Mouse (Mus musculus): ENCODE measurements around the gene Lcmt1.

Lcmt1 gene

DNA sequence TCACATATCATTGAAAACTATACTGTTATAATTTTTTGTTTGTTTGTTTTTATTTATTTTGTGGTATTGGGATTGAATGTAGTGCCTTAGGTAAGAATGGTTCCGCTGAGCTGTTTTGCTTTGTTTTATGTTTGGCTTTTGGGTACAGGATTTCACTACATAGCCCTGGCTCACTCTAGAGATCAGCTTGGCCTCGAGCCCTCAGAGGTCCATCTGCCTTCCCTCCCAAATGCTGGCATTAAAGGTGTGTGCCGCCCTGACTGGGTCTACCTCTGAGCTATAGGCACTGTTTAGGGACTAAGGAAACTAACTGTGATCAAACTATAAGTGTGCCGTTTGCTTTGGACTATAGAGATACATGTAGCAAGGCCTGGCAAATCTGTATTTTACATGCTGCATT lies 29.7 kb downstream of the Lcmt1 start:
- no peak for DNase-seq (ENCODE audit: low spot score in 2 of 2)

DNA sequence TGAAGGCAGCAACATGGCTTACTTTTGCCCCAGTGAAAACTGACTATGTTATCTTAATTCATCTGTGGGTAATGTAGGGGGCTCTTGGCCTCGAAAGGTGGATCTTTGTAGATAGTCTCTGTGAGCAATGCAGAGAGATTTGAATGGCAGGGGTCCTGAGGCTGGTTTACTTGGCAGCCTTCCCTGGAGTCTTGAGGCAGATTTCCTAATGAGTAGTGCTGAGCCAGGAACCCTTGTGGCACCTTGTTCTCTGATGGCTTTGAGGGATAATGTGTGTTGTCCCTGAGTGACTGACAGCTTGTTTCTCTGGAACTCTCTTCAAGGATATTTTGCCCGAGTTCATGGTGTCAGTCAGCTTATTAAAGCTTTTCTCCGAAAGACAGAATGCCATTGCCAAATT lies 31.5 kb downstream of the Lcmt1 start:
- no peak for DNase-seq (ENCODE audit: low spot score in 2 of 2)

DNA sequence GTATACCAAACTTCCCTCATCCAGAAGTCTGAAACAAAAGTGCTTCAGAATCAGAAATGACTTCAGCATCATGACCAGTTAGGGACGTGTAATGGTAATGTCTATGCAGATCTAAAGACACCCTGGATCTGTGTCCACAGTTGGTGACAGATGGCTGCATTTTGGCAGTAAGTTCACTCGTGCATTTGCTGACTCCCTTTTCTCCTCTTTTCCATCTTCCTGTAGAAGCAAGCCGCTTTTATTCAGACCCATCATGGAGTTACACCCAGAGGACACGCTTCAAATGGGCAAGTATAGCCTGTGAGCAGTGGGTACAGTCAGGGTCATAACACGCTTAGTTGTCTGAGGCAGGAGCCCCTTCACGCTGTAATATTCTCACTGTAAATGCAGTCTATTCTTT lies 34.6 kb downstream of the Lcmt1 start:
- DNase-seq (ENCODE audit: low spot score in 2 of 2): peak in 1 of 2 experiments; percentile 40

DNA sequence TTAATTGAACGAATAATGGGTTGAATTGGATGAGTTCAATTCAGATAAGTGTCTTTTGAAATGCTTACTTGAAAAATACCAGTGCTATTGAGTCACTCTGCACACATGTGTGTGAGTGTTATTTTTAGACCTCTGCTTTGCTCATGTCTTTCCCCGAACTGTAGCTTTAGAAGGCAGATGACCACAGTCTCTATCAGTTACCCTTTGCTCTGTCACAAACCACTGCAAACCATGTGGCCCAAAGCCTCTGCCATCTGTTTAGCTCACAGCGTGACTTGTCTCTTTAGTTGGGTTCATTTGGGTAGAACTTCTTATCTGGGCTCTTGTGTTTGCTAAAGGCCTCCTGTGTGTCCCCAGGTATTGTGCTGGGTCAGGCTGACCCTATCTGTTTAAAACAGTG lies 36.0 kb downstream of the Lcmt1 start:
- no peak for DNase-seq (ENCODE audit: low spot score in 2 of 2)

DNA sequence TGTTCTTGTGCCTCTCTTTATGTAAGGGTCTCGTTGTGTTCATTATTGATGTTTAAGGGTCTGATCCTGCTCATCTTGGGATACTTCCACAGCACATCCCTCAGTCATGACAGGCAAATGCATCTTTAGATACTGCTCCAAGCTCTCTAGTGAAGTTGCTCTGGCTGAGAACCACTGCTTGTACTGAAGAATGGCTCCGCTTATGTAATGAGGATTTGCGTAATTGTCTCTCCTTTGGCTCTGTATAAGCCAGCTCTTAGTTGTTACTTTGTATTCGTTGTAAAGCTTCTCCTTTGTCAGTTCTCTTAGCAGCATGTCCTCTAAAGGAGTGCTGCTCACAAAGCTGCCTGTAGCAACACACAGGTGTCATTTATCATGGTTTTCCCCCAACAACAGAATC lies 37.4 kb downstream of the Lcmt1 start:
- no peak for DNase-seq (ENCODE audit: low spot score in 2 of 2)

DNA sequence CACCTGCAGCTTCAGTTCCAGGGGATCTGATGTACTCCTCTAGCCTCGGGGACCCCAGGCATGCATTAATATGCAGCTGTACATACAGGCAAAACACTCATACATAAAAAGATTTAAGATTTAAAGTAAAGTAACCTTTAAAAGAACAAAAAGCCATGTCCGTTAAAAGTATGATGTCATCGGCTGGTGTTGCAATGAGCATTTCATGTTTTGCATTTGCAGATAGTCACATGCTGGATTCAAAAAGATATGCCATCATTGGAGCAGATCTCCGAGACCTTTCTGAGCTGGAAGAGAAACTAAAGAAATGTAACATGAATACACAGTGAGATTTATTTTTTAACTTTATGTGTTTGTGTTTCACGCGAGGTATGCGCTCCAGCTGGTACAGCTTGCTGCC lies 40.9 kb downstream of the Lcmt1 start:
- no peak for DNase-seq (ENCODE audit: low spot score in 2 of 2)

DNA sequence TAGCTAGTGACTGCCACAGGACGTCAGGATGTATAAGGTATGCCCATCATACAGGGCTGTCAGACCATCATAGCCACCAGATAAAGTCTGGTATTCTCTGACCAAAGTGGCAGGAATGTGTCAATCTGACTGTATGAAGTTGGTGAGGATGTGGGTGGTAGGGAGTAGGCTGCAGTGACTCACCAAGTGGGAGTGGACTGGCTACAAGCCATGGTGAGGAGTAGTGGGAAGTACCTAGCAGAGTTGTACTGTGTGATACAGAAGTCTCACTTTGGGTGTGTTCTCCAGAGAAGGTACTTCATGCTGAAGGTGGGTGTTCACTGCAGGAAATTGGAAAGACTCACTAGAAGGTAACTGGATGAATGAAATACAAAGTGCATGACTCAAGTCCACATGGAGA lies 41.5 kb downstream of the Lcmt1 start:
- no peak for DNase-seq (ENCODE audit: low spot score in 2 of 2)

DNA sequence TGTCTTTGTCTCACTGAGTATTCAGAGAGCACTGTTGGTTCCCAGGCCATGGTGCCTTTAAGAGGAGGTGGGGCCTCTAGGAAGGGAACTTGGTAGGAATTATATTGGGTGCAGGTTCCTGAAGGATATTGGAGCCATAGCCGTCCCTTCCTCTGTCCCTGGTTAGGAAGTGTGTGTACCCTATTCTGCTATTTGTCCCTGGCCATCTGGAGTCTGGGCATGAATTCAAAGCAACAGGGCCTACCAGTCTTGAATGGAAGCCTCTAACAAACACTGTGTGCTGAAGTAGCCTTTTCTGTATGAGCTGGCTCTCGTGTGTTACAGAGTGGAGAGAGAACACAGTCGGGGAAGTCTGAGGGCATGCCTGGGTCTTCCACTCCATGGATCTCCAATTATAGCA lies 42.6 kb downstream of the Lcmt1 start:
- DNase-seq (ENCODE audit: low spot score in 2 of 2): peak; percentile 50 to 52

DNA sequence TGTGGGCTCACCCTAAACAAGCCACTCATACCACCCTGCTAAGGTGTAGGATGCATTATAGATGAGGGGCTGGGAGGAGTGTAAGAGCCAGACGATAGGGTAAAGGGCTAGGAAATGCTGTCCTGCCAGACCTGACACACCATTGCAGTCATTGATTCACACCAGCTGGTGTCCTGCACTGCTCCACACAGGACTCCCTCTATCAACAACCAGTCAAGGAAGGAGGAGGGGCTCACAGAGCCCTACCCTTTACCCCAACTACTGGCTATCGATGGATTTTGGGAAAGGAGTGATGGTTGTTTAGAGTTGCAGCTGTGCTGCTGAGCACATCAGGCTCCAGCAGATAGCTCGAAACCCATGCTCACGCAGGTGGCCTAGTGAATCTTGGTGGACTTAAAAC lies 47.2 kb downstream of the Lcmt1 start:
- peak in 1 of 2 experiments; percentile 8 for DNase-seq (ENCODE audit: low spot score in 2 of 2)

DNA sequence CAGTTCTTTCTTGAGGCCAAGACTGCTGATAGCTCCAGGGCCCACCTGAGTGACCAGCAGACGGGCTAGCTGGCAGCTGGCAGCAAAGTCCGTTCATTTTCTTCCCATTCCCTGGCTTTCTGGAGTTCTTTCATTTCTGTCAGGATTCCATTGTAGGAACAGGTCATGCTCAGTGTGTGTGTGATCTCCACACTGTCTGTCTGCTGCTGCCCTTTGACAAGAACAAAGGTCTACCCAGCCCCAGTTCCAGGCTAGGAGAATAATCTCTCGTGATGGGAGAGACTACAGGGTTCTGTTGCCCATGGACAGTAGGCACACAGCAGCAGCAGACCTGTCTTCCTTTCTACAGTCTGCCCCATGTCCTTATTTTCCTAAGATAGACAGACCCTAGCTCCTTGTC lies 48.1 kb downstream of the Lcmt1 start:
- DNase-seq (ENCODE audit: low spot score in 2 of 2): peak in 1 of 2 experiments; percentile 3

DNA sequence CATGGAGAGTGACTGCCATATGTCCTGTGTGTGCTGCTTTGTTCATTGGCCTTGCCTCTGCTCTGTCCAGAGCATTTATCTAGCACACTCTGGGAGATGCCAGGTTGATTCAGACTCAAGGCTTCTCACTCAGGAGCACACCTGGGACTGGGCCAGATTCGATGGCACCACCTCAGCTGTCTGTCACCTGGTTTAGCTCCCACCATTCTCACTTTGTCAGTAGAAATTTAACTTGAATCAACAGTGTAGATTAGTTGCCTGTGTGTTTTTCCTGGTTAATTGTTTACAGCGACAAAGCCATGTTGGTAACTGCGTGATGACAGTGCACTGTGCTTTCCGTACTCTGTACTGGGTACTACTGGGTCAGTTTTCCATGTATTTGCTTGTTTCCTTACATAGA lies 50.4 kb downstream of the Lcmt1 start:
- no peak for DNase-seq (ENCODE audit: low spot score in 2 of 2)

DNA sequence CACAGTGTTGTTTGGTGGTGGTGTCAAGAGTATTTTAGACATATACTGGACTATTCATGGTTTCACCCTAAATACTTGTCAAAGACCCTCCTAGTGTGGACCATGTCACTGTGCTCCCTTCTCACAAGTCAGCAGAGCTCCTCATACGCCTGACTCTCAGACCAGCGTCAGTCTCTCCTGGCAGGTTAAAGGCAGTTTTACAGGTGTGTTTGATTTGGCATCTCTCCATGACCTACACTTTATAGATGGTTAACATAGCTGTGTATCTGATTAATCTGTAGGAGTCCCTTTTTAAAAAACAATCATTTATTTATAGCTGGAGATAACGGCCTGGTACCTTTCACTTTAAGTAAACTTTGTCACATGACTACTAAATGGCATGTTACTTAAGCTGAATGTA lies 52.4 kb downstream of the Lcmt1 start:
- no peak for DNase-seq (ENCODE audit: low spot score in 2 of 2)

DNA sequence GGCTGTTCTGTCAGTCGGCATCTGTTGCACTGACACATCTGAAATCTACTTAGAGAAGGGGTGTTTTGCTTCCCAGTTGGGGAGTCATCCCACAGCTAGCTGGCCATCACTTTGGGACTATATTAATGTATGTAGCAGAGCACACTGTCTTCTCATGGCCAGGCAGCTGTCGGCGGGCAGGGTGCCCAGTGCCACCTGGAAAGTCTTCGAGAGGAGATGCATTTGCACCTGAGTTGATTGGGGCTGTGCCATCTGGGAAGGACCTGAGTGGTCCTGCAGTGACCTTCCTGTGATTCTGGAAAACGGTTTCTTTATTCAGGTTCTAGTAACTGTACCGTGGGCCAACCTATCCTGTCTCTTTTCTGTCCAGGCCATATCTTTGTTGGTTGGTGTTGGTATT lies 54.7 kb downstream of the Lcmt1 start:
- DNase-seq (ENCODE audit: low spot score in 2 of 2): no peak

DNA sequence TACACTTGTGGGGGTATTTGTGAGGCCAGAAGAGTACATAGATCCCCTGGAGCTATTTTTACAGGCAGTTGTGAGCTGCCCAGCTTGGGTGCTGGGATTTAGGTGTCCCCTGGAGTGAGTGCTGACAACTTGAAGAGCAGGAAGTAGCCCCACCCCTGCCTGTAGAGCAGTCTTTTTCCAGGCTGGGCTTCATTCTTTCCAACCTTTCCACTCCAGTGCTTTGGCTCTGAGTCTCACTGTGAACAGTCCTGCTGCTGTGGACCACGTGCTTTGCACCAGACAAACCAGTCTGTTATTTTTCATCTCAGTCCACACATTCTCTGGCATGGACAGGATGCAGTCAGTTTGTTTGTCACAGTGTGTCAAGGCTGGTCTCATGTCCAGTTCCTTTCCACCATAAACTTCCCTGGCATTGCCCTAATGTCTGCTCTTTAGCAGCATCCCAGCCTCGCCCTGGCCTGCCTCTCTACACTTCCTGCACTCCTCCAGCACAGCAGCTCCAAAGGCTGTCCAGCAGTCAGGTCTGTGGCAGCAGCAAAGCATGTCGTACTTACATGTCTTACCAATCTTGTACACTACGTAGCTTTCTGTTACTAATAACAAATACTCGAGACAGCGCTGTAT lies 55.7 kb downstream of the Lcmt1 start:
- no peak for DNase-seq (ENCODE audit: low spot score in 2 of 2)

DNA sequence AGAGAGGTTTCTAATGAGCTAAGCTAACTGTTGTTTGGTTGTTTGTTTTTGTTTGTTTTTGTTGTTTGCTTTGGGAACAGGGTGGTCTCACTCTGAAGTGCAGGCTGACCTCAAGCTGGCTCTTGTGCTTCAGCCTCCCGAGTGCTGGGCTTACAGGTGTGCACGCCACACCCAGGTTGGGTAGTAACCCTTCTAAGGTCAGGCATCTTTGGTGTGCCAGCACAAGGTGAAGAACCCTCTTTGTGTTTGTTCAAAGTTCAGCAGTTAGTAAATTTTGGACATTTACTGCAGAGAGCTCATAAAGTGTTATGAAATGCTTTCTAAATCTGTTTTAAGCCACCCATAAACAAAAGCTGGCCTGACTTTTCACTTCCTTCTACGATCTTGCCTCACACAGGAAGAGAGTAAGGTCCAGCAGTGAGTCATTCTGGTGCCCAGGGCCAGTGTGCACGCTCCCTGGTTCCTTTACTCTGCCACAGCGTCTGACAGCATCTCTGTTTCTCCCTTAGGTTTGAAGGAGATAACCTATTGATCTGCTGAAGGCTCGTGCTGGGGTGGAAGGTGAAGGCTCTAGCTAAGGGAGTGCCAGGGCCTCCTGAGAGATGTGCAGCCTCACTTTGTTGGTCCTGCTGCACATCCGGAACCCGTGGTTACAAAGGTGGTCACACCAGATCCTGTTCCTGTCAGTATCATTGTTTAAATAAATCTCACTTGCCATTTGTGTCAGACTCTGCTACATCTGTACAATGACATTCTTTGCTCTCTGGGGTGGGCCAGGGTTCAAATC lies 60.2 kb downstream of the Lcmt1 start:
- no peak for DNase-seq (ENCODE audit: low spot score in 2 of 2)

DNA sequence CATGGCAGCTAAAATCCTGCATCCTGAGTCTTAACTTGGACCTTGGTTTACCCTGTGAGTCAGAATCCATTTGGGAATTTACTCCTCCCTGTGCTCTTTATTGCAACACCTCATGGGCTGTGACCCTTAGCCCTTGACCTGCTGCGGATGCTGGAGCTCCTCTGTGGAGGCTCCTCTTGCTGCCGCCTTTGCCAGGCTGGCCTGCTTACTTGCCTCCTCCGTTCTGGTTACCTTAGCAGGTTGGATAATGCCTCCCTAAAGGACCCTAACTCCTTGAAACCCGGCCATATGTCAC lies 60.8 kb downstream of the Lcmt1 start:
- no peak for DNase-seq (ENCODE audit: low spot score in 2 of 2)

DNA sequence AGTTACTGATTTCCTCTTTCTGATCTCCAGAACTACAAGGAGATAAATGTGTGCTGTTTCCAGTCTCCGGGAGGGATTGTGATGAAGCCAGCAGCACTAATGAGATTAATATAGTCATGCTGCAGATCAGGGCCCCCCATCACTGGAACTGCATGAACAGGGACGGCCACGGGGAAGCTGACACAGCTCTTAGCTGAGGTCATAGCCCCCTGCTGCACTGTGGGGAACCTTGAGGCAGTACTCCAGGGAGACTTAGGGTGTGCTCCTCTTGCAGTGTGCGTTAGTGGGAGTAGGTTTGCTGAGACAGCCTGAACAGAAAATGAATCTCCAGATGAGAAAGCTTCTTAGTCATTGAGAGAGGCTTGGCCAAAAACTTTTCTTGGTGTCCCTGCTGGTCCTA lies 61.6 kb downstream of the Lcmt1 start:
- no peak for DNase-seq (ENCODE audit: low spot score in 2 of 2)

DNA sequence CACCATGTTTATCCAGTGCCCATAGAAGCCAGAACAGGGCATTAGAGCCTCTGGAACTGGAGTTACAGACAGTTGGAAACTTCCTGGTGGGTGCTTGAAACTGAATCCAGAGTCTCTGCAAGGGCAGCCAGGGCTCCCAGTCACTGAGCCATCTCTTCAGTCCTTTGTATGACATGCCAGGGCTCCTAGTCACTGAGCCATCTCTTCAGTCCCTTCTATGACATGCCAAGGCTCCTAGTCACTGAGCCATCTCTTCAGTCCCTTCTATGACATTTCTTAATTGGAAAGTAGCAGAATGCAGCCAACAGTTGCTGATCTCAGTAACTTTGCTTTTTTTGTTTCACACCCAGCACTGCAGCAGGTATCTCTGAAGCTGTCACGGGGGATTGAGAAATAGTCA lies 72.5 kb downstream of the Lcmt1 start:
- DNase-seq (ENCODE audit: low spot score in 2 of 2): no peak

DNA sequence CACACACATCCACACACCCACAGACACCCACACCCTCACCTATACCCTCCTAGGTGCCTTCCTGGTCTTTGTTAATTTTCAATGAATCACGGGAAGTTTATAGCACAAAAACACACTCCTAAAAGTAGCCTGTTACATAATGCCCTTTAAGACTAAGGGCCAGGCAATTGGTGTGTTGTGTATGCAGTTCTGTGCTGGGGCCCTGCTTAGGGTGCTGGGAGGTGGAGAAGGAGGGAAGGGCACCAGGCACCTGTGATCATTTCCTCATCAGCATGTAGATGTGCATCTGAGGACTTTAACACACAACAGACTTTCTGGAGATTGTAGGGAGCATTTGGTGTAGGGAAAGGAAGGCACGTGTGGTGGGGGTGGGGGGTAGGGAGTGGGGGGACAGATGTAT lies 79.2 kb downstream of the Lcmt1 start:
- no peak for DNase-seq (ENCODE audit: low spot score in 2 of 2)

DNA sequence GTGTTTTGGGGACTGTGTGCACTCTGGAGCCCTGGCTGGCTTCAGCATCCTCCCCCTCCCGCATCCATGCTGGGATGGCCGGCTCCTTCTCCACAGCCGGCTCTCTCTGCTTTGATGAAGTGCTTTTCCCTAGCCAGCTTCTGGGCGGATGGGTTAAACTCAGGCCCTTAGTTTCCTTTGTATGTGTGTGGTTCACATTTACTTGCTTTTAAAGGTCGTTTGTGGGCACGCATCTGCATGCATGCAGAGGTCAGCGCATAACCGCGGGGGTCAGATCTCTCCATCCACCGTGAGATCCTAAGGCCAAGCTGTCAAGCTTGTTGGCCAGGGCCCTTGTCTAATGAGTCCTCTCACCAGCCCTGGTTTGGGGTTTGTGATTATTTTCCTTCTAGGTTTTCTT lies 80.1 kb downstream of the Lcmt1 start:
- DNase-seq (ENCODE audit: low spot score in 2 of 2): no peak

DNA sequence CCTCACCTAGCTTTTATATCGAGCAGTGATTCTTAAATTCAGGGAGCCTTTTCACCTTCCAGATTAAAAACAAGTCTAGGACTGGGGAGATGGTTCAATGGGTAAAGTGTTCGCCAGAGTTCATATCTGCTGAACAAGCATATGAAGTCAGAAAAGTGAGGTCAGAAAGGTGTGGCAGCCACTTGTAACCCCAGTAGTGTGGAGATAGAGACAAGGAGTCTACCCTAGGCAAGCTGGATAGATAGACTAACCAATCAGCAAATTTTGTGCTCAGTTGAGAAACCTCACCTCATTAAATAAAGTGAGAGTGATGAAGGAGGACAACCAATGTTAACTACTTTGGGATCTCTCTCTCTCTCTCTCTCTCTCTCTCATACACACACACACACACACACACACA lies 80.9 kb downstream of the Lcmt1 start:
- no peak for DNase-seq (ENCODE audit: low spot score in 2 of 2)

DNA sequence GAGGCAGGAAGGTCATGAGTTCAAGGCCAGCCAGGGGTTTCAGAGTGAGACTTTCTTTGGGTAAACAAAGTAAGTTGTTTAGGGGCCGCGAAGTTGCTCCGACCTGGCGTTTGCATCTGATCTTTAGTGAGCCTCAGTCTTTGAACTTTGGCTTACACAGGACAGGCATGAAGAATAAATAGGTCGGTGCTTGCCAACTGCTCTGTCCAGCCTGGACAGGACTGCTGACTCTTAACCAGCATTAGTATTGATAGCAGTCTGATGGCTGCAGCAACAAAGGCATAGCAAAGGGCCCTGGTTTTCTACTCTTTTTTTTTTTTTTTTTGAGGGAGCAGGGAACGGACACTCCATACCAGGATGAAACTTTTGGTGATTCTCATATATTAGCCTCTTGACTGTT lies 83.0 kb downstream of the Lcmt1 start:
- no peak for DNase-seq (ENCODE audit: low spot score in 2 of 2)

DNA sequence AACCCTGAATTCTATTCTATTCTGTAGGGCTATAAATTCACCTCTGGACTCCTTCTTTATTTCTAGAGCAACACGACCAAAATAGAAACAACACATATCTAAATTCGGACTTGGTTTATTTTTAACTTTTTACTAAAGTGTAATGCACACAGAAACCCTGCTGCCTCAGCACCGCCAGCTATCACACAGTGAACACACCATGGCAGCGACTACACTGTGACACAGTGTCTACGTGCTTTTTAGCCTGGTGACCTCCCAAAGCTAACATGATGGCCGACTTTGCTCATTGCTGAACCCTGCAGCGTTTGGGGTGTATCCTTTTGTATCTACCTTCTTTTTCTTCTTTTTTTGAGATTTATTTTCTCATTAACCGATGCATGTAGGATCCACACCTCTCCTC lies 83.5 kb downstream of the Lcmt1 start:
- DNase-seq (ENCODE audit: low spot score in 2 of 2): no peak

DNA sequence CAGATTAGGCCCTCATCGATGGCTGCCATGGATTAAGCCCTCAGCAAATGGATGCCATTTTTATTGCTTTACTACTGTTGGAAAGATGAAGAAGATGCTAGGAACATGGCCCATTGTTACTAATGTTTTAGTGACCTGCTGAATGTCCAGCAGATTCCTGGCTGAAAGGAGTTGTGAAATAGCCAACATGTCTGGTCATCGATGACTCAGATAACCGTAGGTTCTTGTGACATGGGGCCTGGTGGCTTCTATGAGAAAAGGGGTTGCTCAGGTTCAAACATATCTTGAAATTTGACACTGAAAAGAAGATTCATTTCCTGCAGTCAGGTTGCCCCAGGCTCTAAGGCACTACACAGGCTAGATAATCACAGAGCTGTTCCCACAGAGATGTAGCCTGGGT lies 85.5 kb downstream of the Lcmt1 start:
- DNase-seq (ENCODE audit: low spot score in 2 of 2): no peak

All from right cerebral cortex, postnatal 10 days (tissue).